Mouse (Mus musculus) liver, embryonic 11.5 days (tissue): ENCODE results near the gene Acy3. TPM values are rescaled to one million over a fixed set of nuclear protein-coding genes. Genes with fewer than 3 reads are reported as not detected.
"Not testable (repeated sequence)": the region's sequence is repeated elsewhere in the genome, so short reads cannot be mapped to it uniquely, and the experiment has no call there.

Source experiments
- ATAC-seq: fragments of 200-750 bp; cut with Nextera tagmentation; replicated peaks from 2 replicates; pipeline ENCODE4 v1.8.0; 2017; ENCODE audit warnings: moderate number of reproducible peaks, mild to moderate bottlenecking, moderate TSS enrichment, moderate library complexity; ENCODE audit not compliant: low FRiP score
- DNase-seq: peaks from one replicate; pipeline ENCODE4 v3.0.0-alpha.2; 2017; ENCODE audit warnings: low spot score
- H3K27ac ChIP-seq: fragments of 300-500 bp; sonication (generic); 2 replicates; pipeline ENCODE4 v1.5.1; 2014; ENCODE audit warnings: mild to moderate bottlenecking, low read depth, low read length, control low read depth
- H3K27me3 ChIP-seq: fragments of 300-500 bp; sonication (generic); replicated peaks from 2 replicates; pipeline ENCODE4 v1.6.1; 2014; ENCODE audit warnings: low read length, mixed read lengths; ENCODE audit not compliant: control insufficient read depth, insufficient read depth
- H3K36me3 ChIP-seq: fragments of 300-500 bp; sonication (generic); 2 replicates; pipeline ENCODE4 v1.6.1; 2014; ENCODE audit warnings: mild to moderate bottlenecking, low read length, moderate library complexity, mixed read lengths; ENCODE audit not compliant: control insufficient read depth, insufficient read depth
- H3K4me1 ChIP-seq: fragments of 300-500 bp; sonication (generic); replicated peaks from 2 replicates; pipeline ENCODE4 v1.6.1; 2014; ENCODE audit warnings: low read length, mixed read lengths; ENCODE audit not compliant: control insufficient read depth, insufficient read depth
- H3K4me2 ChIP-seq: fragments of 300-500 bp; sonication (generic); 2 replicates; pipeline ENCODE4 v1.6.1; 2014; ENCODE audit warnings: mild to moderate bottlenecking, control low read depth, moderate library complexity
- H3K4me3 ChIP-seq: fragments of 300-500 bp; sonication (generic); 2 replicates; pipeline ENCODE4 v1.5.1; 2014; ENCODE audit warnings: low read depth, low read length, control low read depth
- H3K9ac ChIP-seq: fragments of 300-500 bp; sonication (generic); 2 replicates; pipeline ENCODE4 v1.6.1; 2014; ENCODE audit warnings: low read depth, low read length, control low read depth
- H3K9me3 ChIP-seq: fragments of 300-500 bp; sonication (generic); 2 replicates; pipeline ENCODE4 v1.6.1; 2016; ENCODE audit warnings: low read length, inconsistent platforms, mixed read lengths; ENCODE audit not compliant: control insufficient read depth
- WGBS: fragments of 180-500 bp; shearing (Covaris S2); extraction: QIAGEN DNeasy Blood & Tissue Kit; methylation state at CpG from one replicate; pipeline ENCODE4 v1.1.7; 2014; 5-methylcytosine and 5-hydroxymethylcytosine counted together
- polyA plus RNA-seq: library from polyadenylated mRNA; unstranded; fragments of >200 nt; fragmentation: Nextera tagmentation; extraction: Ambion mirVana; gene quantifications from 2 replicates; pipeline ENCODE4 v1.2.1, GENCODE M21; 2014

Acy3 gene
- polyA plus RNA-seq, 1 experiment from 2014 or later: 12.0 TPM

DNA sequence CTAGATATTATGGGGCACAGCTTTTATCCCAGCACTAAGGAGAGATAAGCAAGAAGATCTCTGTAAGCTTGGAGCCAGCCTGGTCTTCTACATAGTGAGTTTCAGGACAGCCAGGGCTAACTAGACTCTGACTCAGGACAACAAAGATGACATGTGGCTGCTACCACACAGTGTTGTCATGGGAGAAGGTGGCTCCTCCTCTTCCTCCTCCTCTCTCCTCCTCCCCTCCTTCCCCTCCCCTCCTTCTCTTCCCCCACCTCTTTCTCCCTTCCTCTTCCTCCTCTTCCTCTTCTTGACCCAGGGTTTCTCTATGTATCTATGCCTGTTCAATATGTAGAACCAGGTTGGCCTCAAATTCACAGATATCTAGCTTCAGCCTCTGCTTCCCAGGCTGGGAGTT, 34.9 kb upstream of the Acy3 start:
- Histone ChIP-seq H3K4me1 (no peaks in the 10 kb centered on the region), H3K27me3 (no peaks in the 10 kb centered on the region), H3K27ac (no peak overlapping the region), H3K9me3 (no peaks in the 10 kb centered on the region), H3K36me3 (no peaks in the 10 kb centered on the region), H3K4me2 (no peak overlapping the region), H3K9ac (no peak overlapping the region), H3K4me3 (no peak overlapping the region)
- ATAC-seq: no peak
- no peak for DNase-seq

DNA sequence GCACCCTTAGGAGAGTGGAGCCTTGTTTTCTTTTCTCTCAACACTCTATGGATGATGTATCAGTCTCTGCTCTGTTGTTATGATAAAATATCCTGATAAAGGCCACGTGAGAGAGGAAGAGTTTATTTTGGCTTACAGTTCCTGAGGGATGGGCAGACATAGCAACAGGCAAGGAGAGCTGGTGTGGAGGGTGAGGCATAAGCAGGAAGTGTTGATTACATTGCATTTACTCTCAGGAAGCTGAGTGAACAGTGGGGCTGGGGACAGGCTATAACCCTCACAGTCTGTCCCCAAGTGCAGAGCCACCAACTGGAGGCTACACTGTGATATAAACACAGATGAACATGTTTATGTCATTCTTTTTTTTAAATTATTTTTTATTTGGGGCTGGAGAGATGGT, 34.3 kb upstream of the Acy3 start:
- ATAC-seq (no peak), DNase-seq (no peak)
- Histone ChIP-seq H3K9me3 (no peaks in the 10 kb centered on the region), H3K4me2 (no peak overlapping the region), H3K4me1 (no peaks in the 10 kb centered on the region), H3K27me3 (no peaks in the 10 kb centered on the region), H3K9ac (no peak overlapping the region), H3K4me3 (no peak overlapping the region), H3K36me3 (no peaks in the 10 kb centered on the region), H3K27ac (no peak overlapping the region)
- WGBS: 43% methylated on average over 1 of the region's 1 CpGs

DNA sequence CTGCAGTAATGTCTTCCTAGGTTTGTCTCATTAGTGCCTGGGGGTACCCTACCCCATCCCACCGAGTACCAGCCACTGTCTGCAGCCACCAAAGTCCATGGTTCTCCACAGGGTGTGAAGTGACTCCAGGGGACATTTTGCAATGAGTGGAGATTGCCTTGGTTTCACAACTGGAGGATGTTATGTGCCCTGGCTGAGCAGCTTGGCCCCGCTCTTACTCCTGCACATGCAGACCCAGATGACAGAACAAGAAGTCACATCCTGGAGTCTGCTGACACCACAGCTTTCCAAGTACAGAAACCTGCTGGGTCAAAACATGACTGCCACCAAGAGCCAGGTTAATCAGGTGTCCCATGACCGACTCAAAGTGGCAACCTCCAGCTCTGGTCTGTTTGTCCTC, 31.3 kb upstream of the Acy3 start:
- Histone ChIP-seq H3K9me3 (no peaks in the 10 kb centered on the region), H3K9ac (no peak overlapping the region), H3K27me3 (no peaks in the 10 kb centered on the region), H3K4me2 (no peak overlapping the region), H3K4me1 (no peaks in the 10 kb centered on the region), H3K27ac (no peak overlapping the region), H3K4me3 (no peak overlapping the region), H3K36me3 (no peaks in the 10 kb centered on the region)
- WGBS: 61% methylated on average over 3 of the region's 3 CpGs
- no peak for DNase-seq
- no peak for ATAC-seq

DNA sequence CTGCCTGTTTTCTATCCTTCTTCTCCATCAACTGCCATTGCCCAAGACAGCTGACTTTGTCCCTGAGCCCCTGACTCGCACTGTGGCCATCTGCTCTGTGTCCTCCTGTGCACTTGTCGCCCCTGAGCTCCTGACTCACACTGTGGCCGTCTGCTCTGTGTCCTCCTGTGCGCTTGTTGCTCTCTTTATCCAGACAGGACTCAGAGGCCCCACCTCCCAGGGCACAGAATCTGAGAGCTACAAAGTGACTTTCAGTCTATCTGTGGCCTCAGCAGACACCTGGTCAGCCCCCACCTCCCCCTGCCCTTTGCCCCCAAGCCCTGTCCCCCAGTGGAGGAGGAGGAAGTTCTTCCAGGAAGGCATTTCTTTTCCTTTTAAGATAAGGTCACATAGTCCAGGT, 30.6 kb upstream of the Acy3 start:
- Histone ChIP-seq H3K9me3 (no peaks in the 10 kb centered on the region), H3K27ac (no peak overlapping the region), H3K4me3 (no peak overlapping the region), H3K4me1 (no peaks in the 10 kb centered on the region), H3K36me3 (no peaks in the 10 kb centered on the region), H3K9ac (no peak overlapping the region), H3K27me3 (no peaks in the 10 kb centered on the region), H3K4me2 (no peak overlapping the region)
- WGBS: 40% methylated on average over 4 of the region's 4 CpGs
- DNase-seq (no peak), ATAC-seq (no peak)

DNA sequence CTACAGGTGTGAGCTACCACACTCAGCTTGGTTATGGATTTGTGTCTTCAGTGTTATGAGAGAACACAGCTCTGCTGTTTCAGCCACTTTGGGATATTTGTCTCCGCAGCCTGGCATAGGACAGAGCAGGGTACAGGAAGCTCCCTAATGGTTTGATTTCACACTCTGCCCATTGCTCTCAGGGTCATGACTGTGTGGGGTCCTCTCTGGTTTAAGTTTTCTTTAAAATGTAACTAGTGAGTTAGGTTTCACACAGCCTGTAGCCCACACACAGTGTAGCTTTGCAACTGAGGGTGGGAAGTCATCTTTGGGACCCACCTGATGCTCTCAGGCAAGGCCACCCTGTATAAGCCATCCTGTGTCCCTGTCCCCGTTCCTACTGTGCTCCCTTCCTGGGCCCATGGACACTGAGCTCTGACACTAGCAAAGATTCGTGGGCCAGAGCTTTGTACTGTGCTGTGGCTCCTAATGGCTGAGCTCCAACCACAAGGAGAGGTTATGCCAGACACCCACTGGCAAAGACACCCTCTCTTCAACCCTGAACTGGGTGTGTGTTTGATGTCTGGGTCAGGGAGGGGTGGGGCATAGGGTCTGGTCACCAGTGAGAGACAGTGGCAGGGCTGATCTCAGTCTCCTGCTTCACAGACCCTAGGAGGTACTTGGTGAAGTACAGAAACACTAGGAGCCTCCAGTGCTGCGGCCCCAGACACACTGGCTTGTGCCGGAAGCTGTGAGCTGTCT, 28.9 kb upstream of the Acy3 start:
- H3K9ac ChIP-seq, DNase-seq, H3K4me1 ChIP-seq, H3K9me3 ChIP-seq, H3K27me3 ChIP-seq, H3K4me2 ChIP-seq, H3K36me3 ChIP-seq, H3K27ac ChIP-seq, ATAC-seq, H3K4me3 ChIP-seq: not testable (repeated sequence)
- 72% methylated on average over 5 of the region's 5 CpGs for WGBS

DNA sequence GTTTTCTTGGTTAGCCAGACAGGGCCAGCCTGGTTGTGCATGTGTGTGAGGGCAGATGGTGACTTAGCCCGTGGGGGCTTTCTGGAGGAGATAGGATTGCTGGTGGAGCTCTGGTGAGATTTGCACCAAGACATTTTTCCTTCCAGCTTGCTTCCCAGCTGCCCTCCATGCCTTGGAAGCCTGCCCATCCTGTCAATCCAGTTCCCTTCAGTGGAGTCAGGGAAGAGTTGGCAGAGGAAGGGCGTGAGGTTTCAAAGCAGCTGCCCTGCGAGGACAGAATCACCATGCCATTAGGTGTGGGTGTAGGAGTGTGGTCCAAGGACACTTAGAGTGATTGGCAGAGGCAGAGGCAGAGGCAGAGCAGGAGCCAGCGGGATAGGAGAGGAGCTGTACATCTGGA, 27.9 kb upstream of the Acy3 start, which contains the start of gene Aldh3b3:
Aldh3b3 (plus strand) TSS at position 176 of the 400 bp plus-strand sequence.
- H3K36me3 ChIP-seq: no peaks in the 10 kb centered on the region
- no peak for ATAC-seq

DNA sequence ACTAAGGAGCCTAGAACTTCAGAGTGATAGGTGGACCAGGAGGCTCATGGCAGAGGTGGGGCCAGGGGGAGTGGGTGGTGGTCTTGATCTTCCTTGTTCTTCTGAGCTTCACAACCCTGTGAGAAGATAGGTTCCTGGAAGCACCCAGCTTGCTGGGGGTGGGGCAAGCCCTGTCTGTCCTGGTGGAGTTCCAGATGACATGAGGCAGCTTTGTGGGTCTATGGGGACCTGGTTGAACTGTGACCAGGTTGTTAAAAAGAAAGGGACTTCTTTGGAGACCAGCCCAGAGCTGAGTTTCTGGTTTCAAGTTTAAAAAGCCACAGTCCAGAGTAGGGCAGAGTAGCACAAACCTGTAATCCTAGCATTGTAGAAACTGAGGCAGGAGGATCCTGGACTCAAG, 27.3 kb upstream of the Acy3 start:
- no peak overlapping the region for H3K4me2 ChIP-seq
- H3K27ac ChIP-seq: no peak overlapping the region
- no peaks in the 10 kb centered on the region for H3K27me3 ChIP-seq
- ATAC-seq (no peak), DNase-seq (no peak)
- H3K4me3 ChIP-seq: no peak overlapping the region
- H3K36me3 ChIP-seq: no peaks in the 10 kb centered on the region
- H3K9me3 ChIP-seq: no peaks in the 10 kb centered on the region
- no peaks in the 10 kb centered on the region for H3K4me1 ChIP-seq
- no peak overlapping the region for H3K9ac ChIP-seq

More for the DNA sequence above, 27.9 kb upstream of the Acy3 start, which contains the start of gene Aldh3b3:
- WGBS: 76% methylated on average over 4 of the region's 4 CpGs
- no peaks in the 10 kb centered on the region for H3K27me3 ChIP-seq
- H3K4me1 ChIP-seq: no peaks in the 10 kb centered on the region
- no peaks in the 10 kb centered on the region for H3K9me3 ChIP-seq
- DNase-seq: no peak
- H3K4me3 ChIP-seq: no peak within 1 kb of the TSS
- H3K27ac ChIP-seq: no peak within 1 kb of the TSS
- no peak within 1 kb of the TSS for H3K9ac ChIP-seq
- no peak within 1 kb of the TSS for H3K4me2 ChIP-seq

DNA sequence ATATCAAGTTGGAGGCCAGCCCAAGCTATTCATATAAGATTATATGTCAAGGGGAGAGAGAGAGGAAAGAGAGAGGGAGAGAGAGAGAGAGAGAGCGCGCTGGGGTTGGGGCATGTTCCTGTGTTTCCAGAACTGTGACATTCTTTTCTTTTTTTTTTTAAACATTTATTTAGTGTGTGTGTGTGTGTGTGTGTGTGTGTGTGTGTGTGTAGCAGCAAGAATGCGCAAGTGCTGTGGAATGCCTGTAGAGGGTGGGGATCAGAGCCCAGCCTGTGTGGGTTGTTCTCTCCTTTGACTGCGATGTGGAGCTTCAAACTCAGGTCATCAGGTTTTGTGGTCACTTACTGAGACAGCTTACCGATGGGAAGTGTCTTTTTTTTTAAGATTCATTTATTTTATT, 26.2 kb upstream of the Acy3 start:
- Histone ChIP-seq H3K27me3 (no peaks in the 10 kb centered on the region), H3K27ac (no peak overlapping the region), H3K4me1 (no peaks in the 10 kb centered on the region), H3K9me3 (no peaks in the 10 kb centered on the region), H3K4me3 (no peak overlapping the region), H3K4me2 (no peak overlapping the region), H3K36me3 (no peaks in the 10 kb centered on the region), H3K9ac (no peak overlapping the region)
- DNase-seq (no peak), ATAC-seq (no peak)
- 76% methylated on average over 5 of the region's 5 CpGs for WGBS

DNA sequence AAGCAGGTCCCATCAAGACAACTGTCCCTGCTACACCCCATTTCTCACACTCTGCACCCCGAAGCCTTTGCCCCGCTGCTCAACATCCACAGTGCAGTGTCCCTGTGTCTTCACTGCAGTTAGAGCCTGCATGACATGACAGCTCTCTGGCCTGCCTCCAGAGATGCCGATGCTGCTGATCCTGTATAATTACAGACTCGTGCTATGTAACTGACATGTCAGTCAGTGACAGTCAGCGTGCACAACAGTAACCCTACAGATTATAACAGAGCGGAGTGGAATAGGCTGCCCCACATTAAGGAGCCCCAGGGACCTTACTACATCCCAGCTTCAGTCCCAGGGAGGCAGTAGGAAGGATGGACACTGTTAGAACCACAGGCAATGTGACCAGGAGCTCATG, 24.6 kb upstream of the Acy3 start:
- H3K27ac ChIP-seq, ATAC-seq, H3K9me3 ChIP-seq, DNase-seq, H3K27me3 ChIP-seq, H3K9ac ChIP-seq, H3K4me2 ChIP-seq, H3K4me1 ChIP-seq, H3K4me3 ChIP-seq, H3K36me3 ChIP-seq: not testable (repeated sequence)
- 86% methylated on average over 6 of the region's 6 CpGs for WGBS
